Mouse (Mus musculus): ENCODE measurements around the gene Adamtsl5.
A peak's percentile ranks its signal among the peaks of the same experiment; 100 is the strongest.

Gene Adamtsl5

GRCm38 (mm10) chr10:80298571-80299281, 49.5 kb downstream of the Adamtsl5 start:
- ATAC-seq (ENCODE audit: insufficient number of reproducible peaks, low FRiP score, low TSS enrichment), result peak; percentile 83

- no peak for ATAC-seq (ENCODE audit: insufficient number of reproducible peaks, low FRiP score, low TSS enrichment)
These were observed 50.6 kb downstream of the Adamtsl5 start for GRCm38 (mm10) chr10:80297526-80298133.

GRCm38 (mm10) chr10:80296824-80297223, 51.4 kb downstream of the Adamtsl5 start:
- no peak for ATAC-seq (ENCODE audit: insufficient number of reproducible peaks, low FRiP score, low TSS enrichment)

DNA sequence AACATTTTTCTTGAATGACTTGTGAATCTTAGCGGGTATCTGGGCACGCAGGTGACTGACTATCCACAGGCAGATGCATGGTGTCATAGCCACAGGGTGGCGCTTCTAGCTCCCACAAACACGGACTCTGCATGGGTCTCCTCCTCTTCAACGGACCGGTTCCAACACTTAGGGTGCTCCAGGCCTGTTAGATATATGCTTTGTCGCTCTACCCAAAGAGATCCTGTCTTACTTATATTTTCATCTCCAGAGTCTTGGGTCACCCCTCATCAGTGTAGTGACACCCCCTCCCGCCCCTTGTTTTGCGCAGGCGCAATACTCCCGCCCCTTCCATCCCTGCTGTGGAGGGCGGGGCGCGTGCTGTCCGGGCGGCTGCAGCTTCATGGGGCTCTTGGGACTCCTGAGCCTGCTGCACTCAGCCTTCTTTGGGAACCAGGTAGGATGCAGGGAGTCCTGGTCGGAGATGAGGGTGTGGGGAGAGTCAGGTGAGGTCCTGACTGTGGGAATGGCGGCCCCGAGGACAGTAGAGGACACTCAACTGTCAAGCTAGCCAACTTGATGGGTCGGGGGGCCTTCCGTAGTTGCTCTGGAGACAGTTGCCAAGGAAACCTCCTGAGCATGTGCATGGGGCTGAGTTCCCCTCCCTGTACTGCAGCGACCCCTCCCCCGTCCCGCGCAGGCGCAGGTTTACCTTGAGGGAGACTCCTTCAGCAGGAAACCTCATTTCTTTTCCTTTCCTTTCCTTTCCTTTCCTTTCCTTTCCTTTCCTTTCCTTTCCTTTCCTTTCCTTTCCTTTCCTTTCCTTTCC, 52.4 kb downstream of the Adamtsl5 start, which contains the start of gene Apc2:
Gene Apc2, plus strand, starts transcription at position 360 of the 808 bp plus-strand sequence.
- peak; percentile 14; the same call in 1 of the 2 replicates for ATAC-seq (ENCODE audit: insufficient number of reproducible peaks, low FRiP score, low TSS enrichment)

GRCm38 (mm10) chr10:80294788-80295303, 53.4 kb downstream of the Adamtsl5 start:
- ATAC-seq (ENCODE audit: insufficient number of reproducible peaks, low FRiP score, low TSS enrichment), result no peak

DNA sequence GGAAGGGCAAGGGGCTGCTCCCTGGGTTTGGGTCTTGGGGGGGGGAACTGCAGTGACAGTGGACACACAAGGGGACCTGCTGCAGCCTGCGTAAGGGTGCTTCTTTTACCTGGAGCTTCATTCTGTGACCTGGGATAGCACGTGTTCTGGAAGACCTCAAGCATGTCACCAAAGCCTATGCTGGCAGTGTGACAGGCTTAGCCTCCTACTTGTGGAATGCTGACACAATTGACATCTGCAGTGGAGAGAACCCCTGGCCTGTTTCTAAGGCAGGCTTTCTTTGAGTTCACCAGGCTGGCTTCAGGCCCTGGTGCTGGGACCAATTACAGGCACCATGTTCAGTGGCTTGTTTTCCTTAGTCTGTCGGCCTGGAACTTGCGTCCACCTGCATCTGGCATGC, 53.9 kb downstream of the Adamtsl5 start:
- ATAC-seq (ENCODE audit: insufficient number of reproducible peaks, low FRiP score, low TSS enrichment), result no peak

DNA sequence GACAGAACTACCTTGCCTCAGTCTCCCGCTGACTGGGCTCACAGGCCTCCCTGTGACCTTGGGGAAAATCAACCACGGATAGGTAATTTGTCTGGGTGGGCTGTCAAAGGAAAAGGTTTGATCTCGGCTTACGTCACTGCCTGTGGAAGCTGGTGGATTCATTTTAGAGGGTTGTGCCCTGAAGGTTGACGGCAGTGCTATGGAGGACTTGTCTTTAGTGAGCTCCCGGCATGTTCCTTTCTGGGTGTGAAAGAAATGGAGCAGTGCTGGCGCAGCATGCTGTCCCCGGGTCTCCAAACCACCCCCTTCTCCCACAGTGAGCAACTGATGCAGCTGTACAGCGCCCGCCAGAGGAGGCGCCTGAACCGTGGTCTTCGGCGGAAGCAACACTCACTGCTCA, 54.9 kb downstream of the Adamtsl5 start:
- no peak for ATAC-seq (ENCODE audit: insufficient number of reproducible peaks, low FRiP score, low TSS enrichment)

DNA sequence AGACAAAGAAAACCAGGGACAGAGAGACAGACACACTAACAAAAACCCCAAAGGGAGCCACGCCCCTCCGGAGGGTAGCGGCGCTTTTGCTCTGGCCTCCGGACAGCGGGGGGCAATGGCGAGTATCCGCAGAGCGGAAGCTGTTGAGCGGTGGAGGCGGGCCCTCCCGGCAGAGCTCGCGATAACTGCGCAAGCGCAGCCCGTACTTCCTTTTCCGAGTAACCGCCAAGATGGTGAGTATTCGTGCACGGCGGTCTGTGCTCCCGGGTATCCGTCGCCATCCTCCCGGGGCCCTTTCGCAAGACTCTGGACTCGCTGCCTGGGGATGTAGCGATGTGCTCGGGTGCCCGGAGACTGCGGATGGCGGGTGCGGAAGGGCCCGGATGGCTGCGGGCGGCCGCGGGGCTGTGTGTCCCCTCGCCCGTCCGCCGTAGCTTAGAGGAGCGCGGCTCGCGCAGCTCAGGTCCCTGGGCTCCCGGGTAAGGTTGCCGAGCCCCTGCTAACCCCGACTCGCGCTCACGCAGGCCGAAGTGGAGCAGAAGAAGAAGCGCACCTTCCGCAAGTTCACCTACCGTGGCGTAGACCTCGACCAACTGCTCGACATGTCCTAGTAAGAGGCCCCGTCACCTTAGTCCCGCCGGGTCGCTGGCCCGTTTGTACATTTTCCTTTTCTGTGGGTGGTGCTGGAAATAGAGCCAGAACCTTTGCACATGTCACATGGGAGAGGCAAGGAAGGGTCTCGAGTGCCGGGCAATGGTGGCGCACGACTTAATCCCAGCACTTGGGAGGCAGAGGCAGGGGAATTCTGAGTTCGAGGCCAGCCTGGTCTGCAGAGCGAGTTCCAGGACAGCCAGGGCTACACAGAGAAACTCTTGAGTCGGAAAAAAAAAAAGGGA, 55.7 kb downstream of the Adamtsl5 start, which contains the start of gene Rps15:
Gene Rps15, plus strand, starts transcription at position 203 of the 896 bp plus-strand sequence.
- ATAC-seq (ENCODE audit: insufficient number of reproducible peaks, low FRiP score, low TSS enrichment), result peak; percentile 62; the same call in 1 of the 2 replicates

Data from cerebellum, adult (tissue).